Mouse (Mus musculus): Measurements from ENCODE around the gene Gucy2c. TPM values are rescaled to one million over a fixed set of nuclear protein-coding genes. Genes with fewer than 3 reads are reported as not detected.
A peak's percentile ranks its signal among the peaks of the same experiment; 100 is the strongest.

Gene Gucy2c
- polyA plus RNA-seq, 1 experiment from 2014 or later = 0.10 TPM

GRCm38 (mm10) chr6:136668266-136668986 is 113.1 kb downstream of the Gucy2c start:
- no peaks in the 10 kb centered on the region for H3K9me3 ChIP-seq (replicated peaks)
- no peaks in the 10 kb centered on the region for H3K36me3 ChIP-seq
- H3K4me1 ChIP-seq = no peaks in the 10 kb centered on the region
- H3K27ac ChIP-seq (replicated peaks) = no peak overlapping the region
- no peak overlapping the region for H3K4me3 ChIP-seq
- DNase-seq (ENCODE audit: low spot score) = no peak
- WGBS = 60% methylated on average over 14 of the region's 14 CpGs
- H3K27me3 ChIP-seq (ENCODE audit: low read depth, poor library complexity, severe bottlenecking) = no peaks in the 10 kb centered on the region

DNA sequence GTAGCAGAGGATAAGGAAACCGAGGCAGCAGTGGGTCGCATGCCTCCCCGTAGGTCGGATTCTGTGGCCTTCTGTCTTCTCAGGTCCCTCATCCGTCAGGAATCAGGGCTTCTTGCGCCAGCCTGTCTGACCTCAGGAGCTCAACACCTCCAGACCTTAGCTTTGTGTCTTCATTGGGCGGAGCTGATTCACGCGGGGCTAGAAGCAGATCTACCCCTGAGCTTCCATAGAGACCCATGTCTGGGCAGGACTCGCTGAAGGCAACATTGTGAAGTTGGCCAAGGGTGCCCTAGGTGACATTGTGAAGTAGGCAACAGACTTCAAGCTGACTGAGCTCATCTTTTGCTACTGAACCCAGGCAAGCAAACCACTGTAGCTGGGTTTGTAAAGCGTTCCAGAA is 119.5 kb downstream of the Gucy2c start:
- peaks cover 15% of the 10 kb centered on the region for H3K4me1 ChIP-seq
- H3K27me3 ChIP-seq (ENCODE audit: low read depth, poor library complexity, severe bottlenecking) = peaks cover 36% of the 10 kb centered on the region
- 19% methylated on average over 11 of the region's 11 CpGs for WGBS
- peak overlapping the region; percentile 60 for H3K4me3 ChIP-seq
- no peak overlapping the region for H3K27ac ChIP-seq (replicated peaks)
- DNase-seq (ENCODE audit: low spot score) = no peak
- H3K9me3 ChIP-seq (replicated peaks) = no peaks in the 10 kb centered on the region
- H3K36me3 ChIP-seq = no peaks in the 10 kb centered on the region

GRCm38 (mm10) chr6:136661706-136662016 is 119.9 kb downstream of the Gucy2c start, which contains the start of gene Plbd1:
Gene Plbd1 (minus strand): TSS chr6:136661928.
- under 1% methylated on average over 19 of the region's 19 CpGs for WGBS
- DNase-seq (ENCODE audit: low spot score) = peak; percentile 60
- Histone ChIP-seq H3K36me3 (no peaks in the 10 kb centered on the region), H3K9me3 (replicated peaks) (no peaks in the 10 kb centered on the region), H3K27ac (replicated peaks) (no peak within 1 kb of the TSS; the same call in 1 of the 2 replicates), H3K4me3 (peak within 1 kb of the TSS; percentile 60), H3K4me1 (peaks cover 15% of the 10 kb centered on the region), H3K27me3 (ENCODE audit: low read depth, poor library complexity, severe bottlenecking) (peaks cover 36% of the 10 kb centered on the region)

- 12% methylated on average over 34 of the region's 34 CpGs for WGBS
- H3K27ac ChIP-seq (replicated peaks) = no peak overlapping the region; the same call in 1 of the 2 replicates
These were observed 120.5 kb downstream of the Gucy2c start for GRCm38 (mm10) chr6:136660831-136661705.

DNA sequence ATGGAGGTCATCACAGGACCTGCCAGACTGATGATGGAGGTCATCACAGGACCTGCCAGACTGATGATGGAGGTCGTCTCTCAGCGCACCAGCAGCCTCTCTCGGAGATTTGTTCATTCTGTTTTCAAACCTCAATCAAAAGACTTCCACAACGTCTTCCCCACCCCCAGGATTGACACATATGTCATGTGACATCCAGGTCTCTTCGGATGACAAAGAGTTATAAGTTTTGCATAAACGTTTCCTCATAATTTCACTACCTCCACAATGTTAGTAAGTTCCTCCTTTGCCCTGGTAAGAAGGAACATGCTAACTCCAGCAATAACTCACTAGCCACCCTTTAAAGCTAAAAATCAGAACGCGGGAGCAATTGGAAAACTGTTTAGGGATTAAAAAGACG is 122.3 kb downstream of the Gucy2c start:
- 88% methylated on average over 9 of the region's 9 CpGs for WGBS
- H3K4me3 ChIP-seq = no peak overlapping the region
- no peaks in the 10 kb centered on the region for H3K36me3 ChIP-seq
- no peak for DNase-seq (ENCODE audit: low spot score)
- no peak overlapping the region for H3K27ac ChIP-seq (replicated peaks)
- no peaks in the 10 kb centered on the region for H3K9me3 ChIP-seq (replicated peaks)
- peaks cover 15% of the 10 kb centered on the region for H3K4me1 ChIP-seq
- H3K27me3 ChIP-seq (ENCODE audit: low read depth, poor library complexity, severe bottlenecking) = peaks cover 36% of the 10 kb centered on the region

More at GRCm38 (mm10) chr6:136660831-136661705, 120.5 kb downstream of the Gucy2c start:
- DNase-seq (ENCODE audit: low spot score) = no peak
- H3K36me3 ChIP-seq = no peaks in the 10 kb centered on the region
- H3K27me3 ChIP-seq (ENCODE audit: low read depth, poor library complexity, severe bottlenecking) = peaks cover 36% of the 10 kb centered on the region
- no peaks in the 10 kb centered on the region for H3K9me3 ChIP-seq (replicated peaks)
- peaks cover 15% of the 10 kb centered on the region for H3K4me1 ChIP-seq
- H3K4me3 ChIP-seq = peak overlapping the region; percentile 60

DNA sequence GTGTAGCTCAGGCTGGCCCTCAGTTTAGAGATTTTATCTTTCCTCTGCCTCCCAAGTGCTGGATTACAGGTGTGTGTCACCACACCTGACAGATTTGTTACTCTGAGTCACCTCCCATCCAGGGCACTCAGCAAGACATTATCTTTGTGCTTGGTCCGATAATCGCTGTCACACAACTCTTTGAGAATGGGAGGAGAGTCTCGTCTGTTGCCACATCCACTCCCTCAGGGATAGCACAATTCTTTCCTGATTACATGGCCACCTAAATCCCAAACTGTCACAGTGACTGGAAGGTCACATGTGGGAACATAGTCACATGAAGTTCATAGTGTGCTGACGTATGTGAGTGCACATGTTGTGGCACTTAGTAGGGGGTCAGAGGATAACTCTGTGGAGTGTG is 123.3 kb downstream of the Gucy2c start:
- no peaks in the 10 kb centered on the region for H3K9me3 ChIP-seq (replicated peaks)
- H3K36me3 ChIP-seq = no peaks in the 10 kb centered on the region
- peaks cover 15% of the 10 kb centered on the region for H3K4me1 ChIP-seq
- no peak overlapping the region for H3K27ac ChIP-seq (replicated peaks)
- peaks cover 36% of the 10 kb centered on the region for H3K27me3 ChIP-seq (ENCODE audit: low read depth, poor library complexity, severe bottlenecking)
- DNase-seq (ENCODE audit: low spot score) = no peak
- H3K4me3 ChIP-seq = no peak overlapping the region
- 86% methylated on average over 4 of the region's 4 CpGs for WGBS

GRCm38 (mm10) chr6:136655786-136656185 is 125.8 kb downstream of the Gucy2c start:
- H3K4me3 ChIP-seq = no peak overlapping the region

GRCm38 (mm10) chr6:136654470-136654869 is 127.1 kb downstream of the Gucy2c start:
- no peaks in the 10 kb centered on the region for H3K4me1 ChIP-seq
- no peaks in the 10 kb centered on the region for H3K27me3 ChIP-seq (ENCODE audit: low read depth, poor library complexity, severe bottlenecking)
- no peak for DNase-seq (ENCODE audit: low spot score)
- no peaks in the 10 kb centered on the region for H3K9me3 ChIP-seq (replicated peaks)
- 93% methylated on average over 20 of the region's 20 CpGs for WGBS
- no peak overlapping the region for H3K27ac ChIP-seq (replicated peaks)
- no peaks in the 10 kb centered on the region for H3K36me3 ChIP-seq
- H3K4me3 ChIP-seq = no peak overlapping the region

More at GRCm38 (mm10) chr6:136655786-136656185, 125.8 kb downstream of the Gucy2c start:
- 74% methylated on average over 11 of the region's 11 CpGs for WGBS
- H3K36me3 ChIP-seq = no peaks in the 10 kb centered on the region
- H3K4me1 ChIP-seq = peaks cover 1% of the 10 kb centered on the region
- H3K27me3 ChIP-seq (ENCODE audit: low read depth, poor library complexity, severe bottlenecking) = peaks cover 13% of the 10 kb centered on the region
- H3K9me3 ChIP-seq (replicated peaks) = no peaks in the 10 kb centered on the region
- DNase-seq (ENCODE audit: low spot score) = no peak
- no peak overlapping the region for H3K27ac ChIP-seq (replicated peaks)

DNA sequence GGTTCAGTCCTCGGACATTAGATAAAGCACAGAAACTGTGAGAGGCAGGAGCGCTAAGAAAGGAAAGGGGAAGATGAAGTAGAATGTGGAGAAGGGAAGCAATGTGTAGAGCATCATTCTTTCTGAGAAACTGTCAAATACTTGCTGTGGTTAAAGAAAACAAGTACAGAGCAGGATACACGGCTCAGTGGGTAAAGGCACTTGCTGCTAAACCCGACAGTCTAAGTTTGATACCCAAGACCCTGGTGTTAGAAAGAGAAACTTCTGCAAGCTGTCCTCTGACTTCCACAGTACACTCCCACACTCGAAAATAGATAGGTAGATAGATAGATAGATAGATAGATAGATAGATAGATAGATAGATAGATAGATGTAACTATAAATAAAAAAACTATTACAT is 128.2 kb downstream of the Gucy2c start:
- Histone ChIP-seq H3K27me3 (ENCODE audit: low read depth, poor library complexity, severe bottlenecking) (no peaks in the 10 kb centered on the region), H3K27ac (replicated peaks) (no peak overlapping the region), H3K36me3 (no peaks in the 10 kb centered on the region), H3K4me1 (no peaks in the 10 kb centered on the region), H3K4me3 (no peak overlapping the region), H3K9me3 (replicated peaks) (no peaks in the 10 kb centered on the region)
- no peak for DNase-seq (ENCODE audit: low spot score)
- 77% methylated on average over 5 of the region's 5 CpGs for WGBS

GRCm38 (mm10) chr6:136650664-136651063 is 130.9 kb downstream of the Gucy2c start:
- WGBS = 92% methylated on average over 8 of the region's 8 CpGs

GRCm38 (mm10) chr6:136647455-136647861 is 134.1 kb downstream of the Gucy2c start:
- no peak overlapping the region for H3K27ac ChIP-seq (replicated peaks)
- peaks cover 6% of the 10 kb centered on the region; the same call in 1 of the 2 replicates for H3K9me3 ChIP-seq (replicated peaks)
- H3K36me3 ChIP-seq = no peaks in the 10 kb centered on the region
- H3K4me1 ChIP-seq = no peaks in the 10 kb centered on the region
- no peaks in the 10 kb centered on the region for H3K27me3 ChIP-seq (ENCODE audit: low read depth, poor library complexity, severe bottlenecking)
- no peak overlapping the region for H3K4me3 ChIP-seq
- 80% methylated on average over 10 of the region's 10 CpGs for WGBS
- no peak for DNase-seq (ENCODE audit: low spot score)

More at GRCm38 (mm10) chr6:136650664-136651063, 130.9 kb downstream of the Gucy2c start:
- Histone ChIP-seq H3K36me3 (no peaks in the 10 kb centered on the region), H3K9me3 (replicated peaks) (no peaks in the 10 kb centered on the region), H3K4me1 (no peaks in the 10 kb centered on the region), H3K27me3 (ENCODE audit: low read depth, poor library complexity, severe bottlenecking) (no peaks in the 10 kb centered on the region), H3K4me3 (no peak overlapping the region), H3K27ac (replicated peaks) (no peak overlapping the region)
- DNase-seq (ENCODE audit: low spot score) = no peak
